Mouse (Mus musculus) ovary, postnatal 10 days (tissue): ENCODE measurements around the gene Bnipl.

Experiments
- DNase-seq: peaks from one replicate; pipeline ENCODE4 v3.0.0; 2022; ENCODE audit warnings: low spot score

Gene Bnipl

GRCm38 (mm10) chr3:95280747-95281146 is 29.8 kb upstream of the Bnipl start:
- no peak for DNase-seq

- no peak for DNase-seq
These were observed 26.2 kb upstream of the Bnipl start for GRCm38 (mm10) chr3:95277149-95277551.

- DNase-seq = no peak
These were observed 25.5 kb upstream of the Bnipl start for GRCm38 (mm10) chr3:95276428-95276934.

GRCm38 (mm10) chr3:95275161-95275560 is 24.2 kb upstream of the Bnipl start:
- no peak for DNase-seq

GRCm38 (mm10) chr3:95274453-95274852 is 23.5 kb upstream of the Bnipl start:
- DNase-seq = no peak

- DNase-seq = no peak
These were observed 22.5 kb upstream of the Bnipl start for GRCm38 (mm10) chr3:95273471-95273870.

GRCm38 (mm10) chr3:95270766-95271364 is 19.9 kb upstream of the Bnipl start:
- DNase-seq = no peak

- DNase-seq = no peak
These were observed 18.8 kb upstream of the Bnipl start for GRCm38 (mm10) chr3:95269789-95270188.

GRCm38 (mm10) chr3:95267855-95268254 is 16.9 kb upstream of the Bnipl start:
- no peak for DNase-seq

GRCm38 (mm10) chr3:95266052-95266451 is 15.1 kb upstream of the Bnipl start:
- DNase-seq = no peak

- DNase-seq = no peak
These were observed 13.7 kb upstream of the Bnipl start for GRCm38 (mm10) chr3:95264724-95265123.

- DNase-seq = peak; percentile 27
These were observed 12.2 kb upstream of the Bnipl start for GRCm38 (mm10) chr3:95263089-95263739.

- DNase-seq = no peak
These were observed 11.0 kb upstream of the Bnipl start for GRCm38 (mm10) chr3:95261975-95262374.

- DNase-seq = no peak
These were observed 5.9 kb upstream of the Bnipl start for GRCm38 (mm10) chr3:95256931-95257330.

GRCm38 (mm10) chr3:95250361-95250760 is 632 bp downstream of the Bnipl start:
- DNase-seq = no peak

- DNase-seq = no peak
These were observed 3.2 kb downstream of the Bnipl start for GRCm38 (mm10) chr3:95247660-95248336.

- no peak for DNase-seq
These were observed 4.3 kb downstream of the Bnipl start for GRCm38 (mm10) chr3:95246465-95247231.

- DNase-seq = no peak
These were observed 7.9 kb downstream of the Bnipl start for GRCm38 (mm10) chr3:95243086-95243485.

- DNase-seq = no peak
These were observed 9.5 kb downstream of the Bnipl start, which contains the start of gene Gm128 for GRCm38 (mm10) chr3:95241498-95241897. TSS of gene Gm128 (minus strand) at chr3:95241598.

- DNase-seq = no peak
These were observed 10.1 kb downstream of the Bnipl start for GRCm38 (mm10) chr3:95240900-95241299.

- no peak for DNase-seq
These were observed 11.0 kb downstream of the Bnipl start for GRCm38 (mm10) chr3:95239971-95240370.

GRCm38 (mm10) chr3:95239022-95239421 is 12.0 kb downstream of the Bnipl start:
- no peak for DNase-seq
